Mouse (Mus musculus) bone marrow macrophage, adult 2 months (primary cell): ENCODE data around the gene Prss32.

Experiments
- CTCF ChIP-seq: IDR thresholded peaks from 2 replicates; pipeline ENCODE4 v1.5.1; 2012; ENCODE audit warnings: low read depth, mild to moderate bottlenecking, low read length, moderate library complexity
- POLR2A ChIP-seq: IDR thresholded peaks from 2 replicates; pipeline ENCODE4 v1.6.1; 2012; ENCODE audit warnings: mild to moderate bottlenecking, low read depth, low read length, borderline replicate concordance

- no peak for TF ChIP-seq POLR2A
- 0 out of 2 replicates have a peak, but pooled peaks have one; percentile 26 for TF ChIP-seq CTCF
These were observed 2.5 kb upstream of the Prss32 start for GRCm38 (mm10) chr17:23841145-23841544.
